Mouse (Mus musculus) bone marrow, adult 2 months (tissue): ENCODE data around the gene Nexn.

ENCODE experiments used
- CTCF ChIP-seq: fragments of 200-500 bp; IDR thresholded peaks from 2 replicates; pipeline ENCODE4 v1.5.1; 2011; ENCODE audit warnings: low read length, control low read depth; ENCODE audit not compliant: control insufficient read depth, insufficient read depth
- POLR2A ChIP-seq: fragments of 200-500 bp; IDR thresholded peaks from 2 replicates; pipeline ENCODE4 v1.6.1; 2011; ENCODE audit warnings: low read depth, mild to moderate bottlenecking, control low read depth, low read length, borderline replicate concordance; ENCODE audit not compliant: control insufficient read depth

- no peak for TF ChIP-seq CTCF
- no peak for TF ChIP-seq POLR2A
Measured at GRCm38 (mm10) chr3:152235238-152235637, 30.9 kb downstream of the Nexn start.
